Mouse (Mus musculus): Measurements from ENCODE around the gene Omt2b. TPM values are rescaled to one million over a fixed set of nuclear protein-coding genes. Genes with fewer than 3 reads are reported as not detected.

The Omt2b gene
- polyA plus RNA-seq (2014; fragmentation: Illumina TruSeq; extraction: RNeasy Lipid Tissue Mini Kit (QIAGEN cat#74804); ENCODE audit: insufficient read depth, low read depth, low replicate concordance), result not detected

DNA sequence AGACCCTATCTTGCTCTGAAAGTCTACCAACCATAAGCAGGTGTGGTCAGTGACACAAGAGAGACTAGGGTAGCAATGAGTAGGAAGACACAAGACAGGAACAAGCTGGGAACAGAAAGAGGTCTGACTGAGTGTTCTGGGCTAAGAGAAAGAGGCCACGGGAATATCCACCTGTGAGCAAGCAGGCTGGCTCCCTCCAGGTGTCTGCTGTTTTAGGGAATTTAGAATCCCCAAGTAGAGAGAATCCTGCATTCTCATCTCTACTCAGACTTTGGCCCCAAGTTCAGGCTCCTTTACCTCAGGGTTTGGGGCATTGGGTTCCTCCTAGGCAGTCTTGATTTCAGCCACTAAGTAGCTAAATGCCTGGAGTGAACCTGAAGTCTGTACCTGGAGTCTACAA, at the start of gene Omt2b:
Gene Omt2b (plus strand): TSS at position 301 of the 400 bp plus-strand sequence.

DNA sequence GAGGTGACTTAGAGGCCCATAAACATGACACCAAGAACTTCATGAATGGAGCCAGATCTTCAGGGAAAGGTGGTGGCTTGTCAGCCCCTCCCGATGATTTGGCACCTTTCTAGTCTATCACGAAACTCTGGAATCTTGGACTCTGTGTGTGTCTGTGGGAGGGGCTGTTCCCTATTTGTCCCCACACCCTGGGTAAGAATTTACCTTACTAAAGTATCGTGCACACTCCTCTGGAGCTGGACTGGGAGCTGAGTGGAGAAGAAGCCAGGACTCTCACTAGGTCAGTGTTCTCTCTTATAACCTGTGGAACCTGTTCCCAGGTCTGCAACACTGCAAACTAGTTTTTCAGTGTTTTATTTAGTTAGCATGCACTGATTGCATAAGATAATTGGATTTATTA, 37.7 kb upstream of the Omt2b start, which contains the start of gene Gm10639:
Gene Gm10639 (plus strand): TSS at position 201 of the 400 bp plus-strand sequence.

DNA sequence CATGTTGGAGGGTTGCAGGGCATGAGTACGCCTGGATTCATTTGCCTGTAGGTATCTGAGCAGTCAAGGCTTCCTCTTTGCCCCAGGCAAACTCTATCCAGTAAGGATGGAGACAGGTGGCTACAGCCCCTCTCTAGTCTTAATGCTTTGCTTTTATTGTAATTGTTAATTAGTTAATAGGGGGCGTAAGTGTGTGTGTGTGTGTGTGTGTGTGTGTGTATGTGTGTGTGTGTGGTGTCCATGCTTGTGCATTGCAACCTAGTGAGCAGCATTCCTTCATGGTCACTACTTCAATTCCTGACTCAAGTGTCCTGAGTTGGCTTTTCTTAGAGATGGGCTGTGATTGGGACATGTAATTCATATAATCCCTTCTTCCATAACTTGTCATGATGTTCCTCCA, 12.7 kb upstream of the Omt2b start, which contains the start of gene Omt2a:
Gene Omt2a (minus strand): TSS at position 101 of the 400 bp plus-strand sequence.

DNA sequence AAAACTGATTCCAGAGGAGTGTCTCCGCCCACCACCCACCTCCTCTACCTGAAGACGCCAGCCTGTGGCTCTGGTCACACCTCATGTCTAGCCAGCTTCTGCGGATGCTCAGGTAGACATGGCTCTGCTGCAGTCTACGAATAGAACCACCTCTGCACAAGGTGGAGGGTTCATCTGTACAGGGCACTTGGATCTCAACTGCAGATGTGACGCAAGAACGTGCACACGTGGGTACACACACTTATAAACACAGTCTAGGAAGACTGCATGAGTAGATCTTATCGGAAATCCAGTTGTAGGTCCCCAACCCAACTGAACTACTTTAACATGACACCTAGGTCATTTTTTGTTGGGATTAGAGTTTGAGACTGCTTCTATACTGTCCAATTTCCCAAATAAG, 28.2 kb downstream of the Omt2b start, which contains the start of gene Gsta2:
Gene Gsta2 (minus strand): TSS at position 178 of the 400 bp plus-strand sequence.

DNA sequence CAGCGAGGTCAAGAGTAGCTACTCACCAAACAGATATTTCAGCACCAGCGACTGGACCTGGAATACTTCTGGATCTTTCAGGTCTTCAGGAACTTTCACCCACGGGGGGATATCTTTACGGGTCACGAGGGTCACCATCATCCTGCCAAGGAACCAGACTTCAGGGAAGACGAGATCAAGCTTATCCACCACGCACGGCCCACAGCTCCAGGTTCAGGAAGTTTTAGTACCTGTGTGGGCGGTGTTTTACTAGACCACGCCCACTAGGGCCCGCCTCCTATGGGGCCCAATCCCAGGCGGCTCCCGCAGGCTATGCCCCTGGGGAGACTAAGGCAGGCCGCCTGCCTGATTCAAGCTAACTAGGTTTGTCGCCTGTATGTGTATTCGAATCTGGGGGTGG, 40.6 kb downstream of the Omt2b start, which contains the start of gene Dppa5a:
Gene Dppa5a (minus strand): TSS at position 219 of the 400 bp plus-strand sequence.

DNA sequence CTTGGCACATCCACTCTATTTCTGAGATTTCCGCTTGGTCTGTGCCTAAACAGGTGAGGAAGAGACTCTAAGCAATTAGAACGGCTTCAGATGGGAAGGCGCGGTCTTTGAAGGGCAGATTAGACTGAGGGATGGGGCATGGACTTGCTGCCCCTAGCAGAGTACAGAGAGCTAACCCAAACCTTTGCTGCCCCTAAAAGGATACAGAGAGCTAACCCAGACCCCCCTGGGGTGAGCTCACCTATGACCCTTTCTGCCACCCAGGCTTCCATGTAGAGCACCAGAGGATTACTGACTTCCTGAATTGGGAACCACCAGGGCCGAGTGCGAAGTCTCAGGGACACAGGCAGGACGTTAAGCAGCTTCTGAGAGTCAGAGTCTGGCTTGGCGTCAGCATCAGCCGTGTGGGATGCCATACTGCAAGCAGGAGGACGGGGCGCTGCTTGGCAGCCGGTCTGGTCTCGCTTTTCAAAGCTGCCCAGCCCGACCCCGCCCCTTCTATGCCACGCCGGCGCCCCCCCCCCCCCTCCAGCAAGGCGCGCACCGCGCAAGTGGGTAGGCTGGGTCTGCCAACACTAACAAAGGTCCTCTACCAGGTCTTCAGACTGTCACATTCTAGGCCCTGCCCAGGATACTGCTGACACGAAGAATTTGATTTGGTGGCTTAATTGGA, 50.9 kb downstream of the Omt2b start, which contains the start of gene Ooep:
Gene Ooep (minus strand): TSS at position 613 of the 673 bp plus-strand sequence.

Other genes starting within 250 kb of the Omt2b start
- 44.7 TPM for gene Fbxo9, start 218.5 kb upstream of the Omt2b start, polyA plus RNA-seq (2014; fragmentation: Illumina TruSeq; extraction: RNeasy Lipid Tissue Mini Kit (QIAGEN cat#74804); ENCODE audit: insufficient read depth, low read depth, low replicate concordance)
- 11.2 TPM for gene Ick, start 218.4 kb upstream of the Omt2b start, polyA plus RNA-seq (2014; fragmentation: Illumina TruSeq; extraction: RNeasy Lipid Tissue Mini Kit (QIAGEN cat#74804); ENCODE audit: insufficient read depth, low read depth, low replicate concordance)
- 111 TPM for gene Gsta4, start 144.8 kb upstream of the Omt2b start, polyA plus RNA-seq (2014; fragmentation: Illumina TruSeq; extraction: RNeasy Lipid Tissue Mini Kit (QIAGEN cat#74804); ENCODE audit: insufficient read depth, low read depth, low replicate concordance)
- gene Gsta1, start 96.9 kb upstream of the Omt2b start, polyA plus RNA-seq (2014; fragmentation: Illumina TruSeq; extraction: RNeasy Lipid Tissue Mini Kit (QIAGEN cat#74804); ENCODE audit: insufficient read depth, low read depth, low replicate concordance), result 1.2 TPM
- 0.40 TPM for gene Gm3776, start 70.5 kb upstream of the Omt2b start, polyA plus RNA-seq (2014; fragmentation: Illumina TruSeq; extraction: RNeasy Lipid Tissue Mini Kit (QIAGEN cat#74804); ENCODE audit: insufficient read depth, low read depth, low replicate concordance)
- not detected for gene Gm10639, start 37.7 kb upstream of the Omt2b start, polyA plus RNA-seq (2014; fragmentation: Illumina TruSeq; extraction: RNeasy Lipid Tissue Mini Kit (QIAGEN cat#74804); ENCODE audit: insufficient read depth, low read depth, low replicate concordance)
- gene Omt2a, start 12.8 kb upstream of the Omt2b start, polyA plus RNA-seq (2014; fragmentation: Illumina TruSeq; extraction: RNeasy Lipid Tissue Mini Kit (QIAGEN cat#74804); ENCODE audit: insufficient read depth, low read depth, low replicate concordance), result not detected
- 10.9 TPM for gene Gsta2, start 28.2 kb downstream of the Omt2b start, polyA plus RNA-seq (2014; fragmentation: Illumina TruSeq; extraction: RNeasy Lipid Tissue Mini Kit (QIAGEN cat#74804); ENCODE audit: insufficient read depth, low read depth, low replicate concordance)
- gene Dppa5a, start 40.6 kb downstream of the Omt2b start, polyA plus RNA-seq (2014; fragmentation: Illumina TruSeq; extraction: RNeasy Lipid Tissue Mini Kit (QIAGEN cat#74804); ENCODE audit: insufficient read depth, low read depth, low replicate concordance), result 0.62 TPM
- 1.1 TPM for gene Ooep, start 51.1 kb downstream of the Omt2b start, polyA plus RNA-seq (2014; fragmentation: Illumina TruSeq; extraction: RNeasy Lipid Tissue Mini Kit (QIAGEN cat#74804); ENCODE audit: insufficient read depth, low read depth, low replicate concordance)
- 0.13 TPM for gene Ddx43, start 68.2 kb downstream of the Omt2b start, polyA plus RNA-seq (2014; fragmentation: Illumina TruSeq; extraction: RNeasy Lipid Tissue Mini Kit (QIAGEN cat#74804); ENCODE audit: insufficient read depth, low read depth, low replicate concordance)
- gene Cgas, start 115.6 kb downstream of the Omt2b start, polyA plus RNA-seq (2014; fragmentation: Illumina TruSeq; extraction: RNeasy Lipid Tissue Mini Kit (QIAGEN cat#74804); ENCODE audit: insufficient read depth, low read depth, low replicate concordance), result 1.2 TPM
- gene Mto1, start 120.6 kb downstream of the Omt2b start, polyA plus RNA-seq (2014; fragmentation: Illumina TruSeq; extraction: RNeasy Lipid Tissue Mini Kit (QIAGEN cat#74804); ENCODE audit: insufficient read depth, low read depth, low replicate concordance), result 6.1 TPM
- not detected for gene Gm17324, start 121.2 kb downstream of the Omt2b start, polyA plus RNA-seq (2014; fragmentation: Illumina TruSeq; extraction: RNeasy Lipid Tissue Mini Kit (QIAGEN cat#74804); ENCODE audit: insufficient read depth, low read depth, low replicate concordance)
- gene Eef1a1, start 161.6 kb downstream of the Omt2b start, polyA plus RNA-seq (2014; fragmentation: Illumina TruSeq; extraction: RNeasy Lipid Tissue Mini Kit (QIAGEN cat#74804); ENCODE audit: insufficient read depth, low read depth, low replicate concordance), result 5,877 TPM

Measured in lung, adult 10 weeks (tissue).